Mouse (Mus musculus) neutrophil, adult 65 days (primary cell): ENCODE measurements around the gene Csnka2ip. TPM values are rescaled to one million over a fixed set of nuclear protein-coding genes. Genes with fewer than 3 reads are reported as not detected.

ENCODE experiments used
- total RNA-seq: library from RNA; stranded (reverse); gene quantifications from 2 replicates; pipeline ENCODE4 v1.2.4, GENCODE M21; 2023

The Csnka2ip gene
- not detected in 2 replicates for total RNA-seq

DNA sequence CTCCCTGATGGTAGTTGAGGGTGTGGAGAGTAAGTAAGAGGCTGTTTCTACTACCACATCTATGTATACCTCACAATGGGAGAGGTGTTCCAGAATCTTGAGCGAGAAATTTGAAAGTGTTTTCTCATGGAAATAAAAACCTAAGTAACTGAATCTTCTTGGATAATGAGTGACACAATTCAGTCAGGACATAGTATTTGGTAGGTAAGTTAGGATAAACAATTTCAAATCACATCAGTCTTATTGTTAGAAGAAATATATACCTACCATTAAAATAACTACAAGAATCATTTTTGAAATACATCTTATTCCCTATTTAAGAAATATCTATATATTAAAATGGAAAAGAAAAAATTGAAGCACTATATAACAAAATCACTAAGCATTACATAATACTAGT is at the start of gene Csnka2ip:
TSS of gene Csnka2ip (minus strand) at position 101 of the 400 bp plus-strand sequence.

Other genes with a start within 250 kb of the Csnka2ip start
- gene 4930453N24Rik, start 168.8 kb upstream of the Csnka2ip start, total RNA-seq: 16.3 TPM in 2 replicates
- 11.5 and 14.5 TPM in 2 replicates for gene Zfp654, start 249.2 kb upstream of the Csnka2ip start, total RNA-seq
- 139 and 151 TPM in 2 replicates for gene Cggbp1, start 249.6 kb upstream of the Csnka2ip start, total RNA-seq